Mouse (Mus musculus): ENCODE data around the gene Mrps21. TPM values are rescaled to one million over a fixed set of nuclear protein-coding genes. Genes with fewer than 3 reads are reported as not detected.

Gene Mrps21
- polyA plus RNA-seq, 1 experiment, result 80.5 TPM

DNA sequence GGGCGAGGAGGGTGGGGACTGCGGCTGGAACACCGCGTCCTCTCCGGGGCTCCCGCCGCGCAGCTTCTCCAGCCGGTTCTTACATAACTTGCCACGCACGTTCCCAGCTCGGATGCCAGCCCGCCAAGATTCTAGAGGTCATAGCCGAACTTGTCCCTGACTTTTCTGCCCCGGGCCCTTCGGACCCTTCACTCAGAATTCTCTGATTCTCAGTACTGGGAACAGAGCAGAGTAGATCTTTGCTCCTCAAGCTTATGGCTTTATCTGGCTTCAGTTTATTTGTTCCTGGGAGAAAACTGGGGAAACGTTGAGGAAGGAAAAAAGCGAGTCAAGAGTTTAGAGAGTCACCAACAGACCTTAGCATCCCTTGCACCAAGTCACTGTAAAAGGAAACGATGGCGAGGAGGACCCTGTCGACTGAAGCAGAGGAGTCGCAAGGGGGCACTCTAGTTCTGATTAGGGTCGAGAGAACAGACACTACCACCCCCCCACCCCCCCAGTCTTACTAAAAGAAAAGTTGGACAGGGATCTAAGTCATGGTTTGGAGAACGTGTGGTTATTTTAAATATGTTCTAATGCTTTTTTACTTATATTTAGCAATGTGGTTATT lies 11.6 kb upstream of the Mrps21 start:
- WGBS, result 2% methylated on average over 24 of the region's 24 CpGs
- no peaks in the 10 kb centered on the region for H3K4me1 ChIP-seq (ENCODE audit: control insufficient read depth, insufficient read depth, low read length)
- H3K27ac ChIP-seq (ENCODE audit: control insufficient read depth, insufficient read depth, low read depth, low read length, poor library complexity), result no peak overlapping the region; the same call in 1 of the 2 replicates
- TF ChIP-seq CTCF (IDR thresholded peaks at IDR 0.05; ENCODE audit: control insufficient read depth, insufficient read depth, low read length) (peak; percentile 39; the same call in 1 of the 2 replicates), POLR2A (IDR thresholded peaks at IDR 0.05; ENCODE audit: borderline replicate concordance, control insufficient read depth, low read depth, low read length) (no peak)
- peak overlapping the region; percentile 61 for H3K4me3 ChIP-seq (replicated peaks; ENCODE audit: control insufficient read depth, low read depth, low read length)

- under 1% methylated on average over 61 of the region's 66 CpGs for WGBS
- H3K4me1 ChIP-seq (ENCODE audit: control insufficient read depth, insufficient read depth, low read length), result no peaks in the 10 kb centered on the region
- TF ChIP-seq POLR2A (IDR thresholded peaks at IDR 0.05; ENCODE audit: borderline replicate concordance, control insufficient read depth, low read depth, low read length), result peak; percentile 39; the same call in 1 of the 2 replicates
- TF ChIP-seq CTCF (IDR thresholded peaks at IDR 0.05; ENCODE audit: control insufficient read depth, insufficient read depth, low read length), result no peak
- H3K27ac ChIP-seq (ENCODE audit: control insufficient read depth, insufficient read depth, low read depth, low read length, poor library complexity), result no peak within 1 kb of the TSS; the same call in 1 of the 2 replicates
- peak within 1 kb of the TSS; percentile 61 for H3K4me3 ChIP-seq (replicated peaks; ENCODE audit: control insufficient read depth, low read depth, low read length)
Observed at GRCm38 (mm10) chr3:95881979-95882815, 10.9 kb upstream of the Mrps21 start, which contains the start of gene Ciart. TSS of gene Ciart (minus strand) at chr3:95882251.

DNA sequence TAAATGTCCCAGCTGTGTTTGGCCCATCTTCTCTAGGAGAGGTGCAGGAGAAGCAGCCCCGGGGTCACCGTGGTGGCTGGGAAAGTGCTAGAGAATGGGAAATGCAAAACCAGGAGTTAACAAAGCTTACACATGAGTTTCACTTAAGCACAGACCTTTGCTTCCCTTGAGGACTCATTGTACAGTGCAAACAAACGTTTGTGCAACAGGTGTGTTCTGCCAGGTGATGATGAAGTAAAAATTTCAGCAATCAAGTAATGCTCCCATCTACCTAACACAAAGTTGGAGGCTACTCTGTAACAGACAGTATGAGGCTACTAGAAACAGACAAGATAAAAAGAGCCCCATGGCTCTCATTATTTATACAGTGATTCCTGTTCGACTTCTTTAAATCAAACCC lies 7.7 kb upstream of the Mrps21 start:
- Histone ChIP-seq H3K27ac (ENCODE audit: control insufficient read depth, insufficient read depth, low read depth, low read length, poor library complexity) (no peak overlapping the region), H3K4me3 (replicated peaks; ENCODE audit: control insufficient read depth, low read depth, low read length) (no peak overlapping the region), H3K4me1 (ENCODE audit: control insufficient read depth, insufficient read depth, low read length) (no peaks in the 10 kb centered on the region)
- TF ChIP-seq POLR2A (IDR thresholded peaks at IDR 0.05; ENCODE audit: borderline replicate concordance, control insufficient read depth, low read depth, low read length), result no peak
- WGBS, result 82% methylated on average over 4 of the region's 4 CpGs

DNA sequence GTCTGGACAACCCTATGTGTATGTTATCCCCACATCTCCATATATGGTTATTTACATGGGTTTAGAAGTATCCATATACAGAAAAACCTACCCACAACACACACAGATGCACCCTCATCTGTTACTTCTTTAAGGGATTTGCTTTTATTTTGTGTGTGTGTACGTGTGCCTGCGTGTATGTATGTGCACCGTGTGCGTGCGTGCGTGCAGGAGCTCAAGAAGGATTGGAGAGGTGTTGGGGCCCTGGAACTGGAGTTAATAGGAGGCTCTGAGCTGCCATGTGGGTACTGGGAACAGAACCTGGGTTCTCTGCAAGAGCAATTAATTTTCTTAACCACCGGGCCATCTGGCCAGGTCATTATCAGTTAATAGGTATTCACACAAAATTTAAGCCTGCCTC lies 729 bp upstream of the Mrps21 start:
- TF ChIP-seq CTCF (IDR thresholded peaks at IDR 0.05; ENCODE audit: control insufficient read depth, insufficient read depth, low read length) (no peak), POLR2A (IDR thresholded peaks at IDR 0.05; ENCODE audit: borderline replicate concordance, control insufficient read depth, low read depth, low read length) (no peak)
- WGBS, result 74% methylated on average over 7 of the region's 7 CpGs
- H3K27ac ChIP-seq (ENCODE audit: control insufficient read depth, insufficient read depth, low read depth, low read length, poor library complexity), result no peak overlapping the region
- peaks cover 2% of the 10 kb centered on the region; the same call in 1 of the 2 replicates for H3K4me1 ChIP-seq (ENCODE audit: control insufficient read depth, insufficient read depth, low read length)
- peak overlapping the region; percentile 92 for H3K4me3 ChIP-seq (replicated peaks; ENCODE audit: control insufficient read depth, low read depth, low read length)

DNA sequence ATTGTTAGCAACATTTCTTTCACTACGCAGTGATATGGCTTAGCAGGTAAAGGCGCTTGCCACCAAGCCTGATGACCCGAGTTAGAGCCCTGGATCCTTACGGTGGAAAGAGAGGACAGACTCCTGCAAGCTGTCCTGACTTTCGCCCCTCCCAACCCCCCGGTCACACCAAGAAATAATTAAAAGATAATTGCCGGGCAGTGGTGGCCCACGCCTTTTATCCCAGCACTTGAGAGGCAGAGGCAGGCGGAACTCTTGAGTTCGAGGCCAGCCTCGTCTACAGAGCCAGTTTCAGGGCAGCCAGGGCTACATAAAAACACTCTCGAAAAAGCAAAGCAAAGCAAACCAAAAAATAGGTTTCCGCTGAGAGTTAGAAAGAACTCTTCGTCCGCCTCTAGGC lies 343 bp downstream of the Mrps21 start:
- no peak for TF ChIP-seq CTCF (IDR thresholded peaks at IDR 0.05; ENCODE audit: control insufficient read depth, insufficient read depth, low read length)
- TF ChIP-seq POLR2A (IDR thresholded peaks at IDR 0.05; ENCODE audit: borderline replicate concordance, control insufficient read depth, low read depth, low read length), result no peak
- Histone ChIP-seq H3K4me1 (ENCODE audit: control insufficient read depth, insufficient read depth, low read length) (peaks cover 2% of the 10 kb centered on the region; the same call in 1 of the 2 replicates), H3K4me3 (replicated peaks; ENCODE audit: control insufficient read depth, low read depth, low read length) (peak overlapping the region; percentile 92), H3K27ac (ENCODE audit: control insufficient read depth, insufficient read depth, low read depth, low read length, poor library complexity) (peak overlapping the region; percentile 74)
- 5% methylated on average over 15 of the region's 15 CpGs for WGBS

GRCm38 (mm10) chr3:95867408-95867807 lies 3.9 kb downstream of the Mrps21 start:
- Histone ChIP-seq H3K4me1 (ENCODE audit: control insufficient read depth, insufficient read depth, low read length) (peaks cover 2% of the 10 kb centered on the region; the same call in 1 of the 2 replicates), H3K27ac (ENCODE audit: control insufficient read depth, insufficient read depth, low read depth, low read length, poor library complexity) (no peak overlapping the region), H3K4me3 (replicated peaks; ENCODE audit: control insufficient read depth, low read depth, low read length) (no peak overlapping the region)
- TF ChIP-seq CTCF (IDR thresholded peaks at IDR 0.05; ENCODE audit: control insufficient read depth, insufficient read depth, low read length) (no peak), POLR2A (IDR thresholded peaks at IDR 0.05; ENCODE audit: borderline replicate concordance, control insufficient read depth, low read depth, low read length) (no peak)
- 92% methylated on average over 2 of the region's 2 CpGs for WGBS

- Histone ChIP-seq H3K4me1 (ENCODE audit: control insufficient read depth, insufficient read depth, low read length) (peaks cover 2% of the 10 kb centered on the region; the same call in 1 of the 2 replicates), H3K4me3 (replicated peaks; ENCODE audit: control insufficient read depth, low read depth, low read length) (no peak overlapping the region), H3K27ac (ENCODE audit: control insufficient read depth, insufficient read depth, low read depth, low read length, poor library complexity) (no peak overlapping the region)
- WGBS, result 94% methylated on average over 5 of the region's 5 CpGs
- no peak for TF ChIP-seq POLR2A (IDR thresholded peaks at IDR 0.05; ENCODE audit: borderline replicate concordance, control insufficient read depth, low read depth, low read length)
- TF ChIP-seq CTCF (IDR thresholded peaks at IDR 0.05; ENCODE audit: control insufficient read depth, insufficient read depth, low read length), result no peak
Observed at GRCm38 (mm10) chr3:95866071-95866470, 5.2 kb downstream of the Mrps21 start.

DNA sequence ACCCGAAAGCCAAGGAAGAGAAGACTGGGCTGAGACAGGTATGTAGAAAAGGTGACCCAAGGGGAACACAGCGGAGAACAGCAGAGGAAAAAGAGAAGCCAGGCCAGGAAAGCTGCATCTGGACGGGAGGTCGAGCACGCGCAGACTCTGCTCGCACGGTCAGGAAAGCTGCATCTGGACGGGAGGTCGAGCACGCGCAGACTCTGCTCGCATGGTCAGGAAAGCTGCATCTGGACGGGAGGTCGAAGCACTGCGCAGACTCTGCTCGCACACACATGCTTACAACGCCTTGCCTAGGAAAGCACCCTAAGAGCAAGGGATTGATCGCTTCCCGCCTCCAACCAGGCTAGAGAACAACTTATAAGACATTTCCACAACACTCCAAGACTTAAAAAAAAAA lies 5.7 kb downstream of the Mrps21 start:
- TF ChIP-seq POLR2A (IDR thresholded peaks at IDR 0.05; ENCODE audit: borderline replicate concordance, control insufficient read depth, low read depth, low read length) (no peak), CTCF (IDR thresholded peaks at IDR 0.05; ENCODE audit: control insufficient read depth, insufficient read depth, low read length) (no peak)
- peaks cover 2% of the 10 kb centered on the region; the same call in 1 of the 2 replicates for H3K4me1 ChIP-seq (ENCODE audit: control insufficient read depth, insufficient read depth, low read length)
- H3K27ac ChIP-seq (ENCODE audit: control insufficient read depth, insufficient read depth, low read depth, low read length, poor library complexity), result no peak overlapping the region
- H3K4me3 ChIP-seq (replicated peaks; ENCODE audit: control insufficient read depth, low read depth, low read length), result no peak overlapping the region
- WGBS, result 95% methylated on average over 20 of the region's 20 CpGs

Data from bone marrow, adult 2 months (tissue).